9 mouse cellular contexts compared by ENCODE assay signal in the genomic region with DNA sequence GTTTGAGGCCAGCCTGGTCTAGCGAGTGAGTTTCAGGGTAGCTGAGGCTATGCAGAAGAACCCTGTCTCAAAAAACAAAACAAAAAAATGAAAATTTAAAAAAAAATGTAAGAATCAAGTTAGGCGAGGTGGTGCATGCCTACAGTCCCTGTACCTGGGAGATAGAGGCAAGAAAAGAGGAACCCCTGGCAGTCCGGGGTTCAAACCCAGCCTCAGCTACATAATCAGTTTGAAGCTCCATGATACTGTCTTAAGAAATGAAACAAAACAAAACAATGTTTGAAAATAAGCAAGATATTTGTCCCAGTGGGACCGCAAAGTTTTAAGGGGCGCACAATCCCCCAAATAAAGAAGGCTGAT. TPM values are rescaled to one million over a fixed set of nuclear protein-coding genes. Genes with fewer than 3 reads are reported as not detected.
A peak's percentile ranks its signal among the peaks of the same experiment; 100 is the strongest.
DNase-seq lines count a peak whose midpoint lies in the region; ATAC-seq and TF ChIP-seq lines count a peak whose summit lies in the region.
"Had no signal": no experiment of that assay in that cellular context is flagged by ENCODE, and none has a peak within 500 bp of the region (broad histone marks: within the 10 kb centered on the region; RNA-seq: fewer than 3 reads in every experiment).

No protein-coding gene starts in this region.

- H3K27me3 ChIP-seq in lung, embryonic 14.5 days (ENCODE audit: insufficient read depth, low read length): no peaks in the 10 kb centered on the region
- no peaks in the 10 kb centered on the region for H3K27me3 ChIP-seq in forebrain, embryonic 10.5 days (ENCODE audit: poor library complexity, severe bottlenecking)
- no peaks in the 10 kb centered on the region for H3K27me3 ChIP-seq in limb, embryonic 14.5 days (ENCODE audit: control insufficient read depth, insufficient read depth, low read length)
- H3K27me3 ChIP-seq in stomach, embryonic 14.5 days (ENCODE audit: control insufficient read depth, insufficient read depth, low read length): no peaks in the 10 kb centered on the region

- ATAC-seq in lung, embryonic 14.5 days (ENCODE audit: insufficient read depth): peak; percentile 35
- peak; percentile 31 for ATAC-seq in limb, embryonic 14.5 days (ENCODE audit: low FRiP score, low read depth)
- no peak for ATAC-seq in stomach, embryonic 14.5 days (ENCODE audit: insufficient number of reproducible peaks, insufficient read depth, low FRiP score, low read depth)

- TF ChIP-seq CTCF in lung, embryonic 14.5 days (IDR thresholded peaks at IDR 0.05; ENCODE audit: low read depth): no peak

- peaks cover 11% of the 10 kb centered on the region; the same call in 1 of the 2 replicates for H3K4me1 ChIP-seq in lung, embryonic 14.5 days (ENCODE audit: insufficient read depth)
- H3K4me1 ChIP-seq in forebrain, embryonic 10.5 days: peaks cover 23% of the 10 kb centered on the region
- H3K4me1 ChIP-seq in limb, embryonic 14.5 days (ENCODE audit: control insufficient read depth, insufficient read depth, low read length): peaks cover 13% of the 10 kb centered on the region
- H3K4me1 ChIP-seq in stomach, embryonic 14.5 days (ENCODE audit: control insufficient read depth, insufficient read depth, low read length): peaks cover 8% of the 10 kb centered on the region; the same call in 1 of the 2 replicates

- H3K9ac ChIP-seq in lung, embryonic 14.5 days: peak overlapping the region; percentile 40; the same call in 1 of the 2 replicates
- 0 out of 2 replicates have a peak overlapping the region, but pooled peaks have one; percentile 28 for H3K9ac ChIP-seq in limb, embryonic 14.5 days (ENCODE audit: low read depth, low read length, severe bottlenecking)
- H3K9ac ChIP-seq in stomach, embryonic 14.5 days (replicated peaks; ENCODE audit: low read depth, low read length): no peak overlapping the region

- H3K4me3 ChIP-seq in lung, embryonic 14.5 days (ENCODE audit: low read depth, low read length): peak overlapping the region; percentile 82
- peak overlapping the region; percentile 96 for H3K4me3 ChIP-seq in forebrain, embryonic 10.5 days
- peak overlapping the region; percentile 94 for H3K4me3 ChIP-seq in limb, embryonic 14.5 days (replicated peaks; ENCODE audit: low read length)
- H3K4me3 ChIP-seq in stomach, embryonic 14.5 days (ENCODE audit: low read depth, low read length): peak overlapping the region; percentile 87

- H3K9me3 ChIP-seq in lung, embryonic 14.5 days (ENCODE audit: low read depth, low read length): no peaks in the 10 kb centered on the region
- H3K9me3 ChIP-seq in forebrain, embryonic 10.5 days: no peaks in the 10 kb centered on the region
- H3K9me3 ChIP-seq in limb, embryonic 14.5 days (ENCODE audit: control insufficient read depth, low read length): no peaks in the 10 kb centered on the region
- no peaks in the 10 kb centered on the region for H3K9me3 ChIP-seq in stomach, embryonic 14.5 days (ENCODE audit: control insufficient read depth, low read depth, low read length)

- no peak overlapping the region for H3K27ac ChIP-seq in lung, embryonic 14.5 days (ENCODE audit: low read depth)
- H3K27ac ChIP-seq in forebrain, embryonic 10.5 days: peak overlapping the region; percentile 90
- no peak overlapping the region; the same call in 1 of the 2 replicates for H3K27ac ChIP-seq in limb, embryonic 14.5 days (replicated peaks; ENCODE audit: low read depth, low read length)
- H3K27ac ChIP-seq in stomach, embryonic 14.5 days (ENCODE audit: low read length): no peak overlapping the region

- DNase-seq in lung, embryonic 14.5 days: no peak
- DNase-seq in lung, postnatal 25 days (ENCODE audit: low spot score): no peak
- DNase-seq in forebrain, embryonic 10.5 days (ENCODE audit: extremely low spot score, low spot score): no peak
- DNase-seq in limb, embryonic 14.5 days (ENCODE audit: low spot score): no peak
- DNase-seq in spleen, postnatal 36 days (ENCODE audit: low spot score in 2 of 2): no peak
- no peak for DNase-seq in layer of hippocampus, adult 11-12 months (ENCODE audit: low spot score)
- no peak for DNase-seq in layer of hippocampus, postnatal 25 days (ENCODE audit: extremely low spot score in 1 of 2, low spot score in 1 of 2)

- H3K36me3 ChIP-seq in lung, embryonic 14.5 days (ENCODE audit: insufficient read depth): peaks cover 9% of the 10 kb centered on the region; the same call in 1 of the 2 replicates
- H3K36me3 ChIP-seq in forebrain, embryonic 10.5 days (replicated peaks): peaks cover 23% of the 10 kb centered on the region
- H3K36me3 ChIP-seq in limb, embryonic 14.5 days (ENCODE audit: control insufficient read depth, insufficient read depth, low read length): 0 out of 2 replicates have a peak, but pooled peaks cover under 1% of the 10 kb centered on the region
- no peaks in the 10 kb centered on the region for H3K36me3 ChIP-seq in stomach, embryonic 14.5 days (ENCODE audit: control insufficient read depth, insufficient read depth, low read length)

- no peak for TF ChIP-seq POLR2A in limb, embryonic 14.5 days (IDR thresholded peaks at IDR 0.05; ENCODE audit: borderline replicate concordance, extremely low read depth, insufficient read depth, insufficient read length)

- H3K4me2 ChIP-seq in lung, embryonic 14.5 days: peak overlapping the region; percentile 91
- H3K4me2 ChIP-seq in limb, embryonic 14.5 days (replicated peaks; ENCODE audit: low read depth, low read length, severe bottlenecking): peak overlapping the region; percentile 96
- H3K4me2 ChIP-seq in stomach, embryonic 14.5 days (replicated peaks; ENCODE audit: low read depth, low read length): peak overlapping the region; percentile 48

- 29% methylated on average over 5 of the region's 5 CpGs for WGBS in lung, embryonic 14.5 days
- WGBS in forebrain, embryonic 10.5 days: 34% methylated on average over 5 of the region's 5 CpGs
- 33% methylated on average over 5 of the region's 5 CpGs for WGBS in limb, embryonic 14.5 days
- 31% methylated on average over 5 of the region's 5 CpGs for WGBS in stomach, embryonic 14.5 days

RNA-seq across cellular contexts. Expression of gene Idh3a, which starts 0.3 kb away (rescaled TPM):
- 106 and 112 TPM in 2 replicates for polyA plus RNA-seq in lung, embryonic 14.5 days (2014; fragmentation: Nextera tagmentation; extraction: Ambion mirVana)
- polyA plus RNA-seq in forebrain, embryonic 10.5 days (2016; fragmentation: Nextera tagmentation; extraction: Ambion mirVana): 129 and 133 TPM in 2 replicates
- polyA plus RNA-seq in limb, embryonic 14.5 days (2012; rRNA removed): 55.4 and 56.6 TPM in 2 replicates
- polyA plus RNA-seq in limb, embryonic 14.5 days (2014; fragmentation: Nextera tagmentation; extraction: Ambion mirVana): 102 and 103 TPM in 2 replicates
- 99.6 and 108 TPM in 2 replicates for polyA plus RNA-seq in stomach, embryonic 14.5 days (2014; fragmentation: Nextera tagmentation; extraction: Ambion mirVana)
- 100 to 1,000 TPM; 176 to 189 TPM for total RNA-seq in layer of hippocampus, postnatal 25 days (2021)

RNA-seq across cellular contexts. Expression of gene Cib2, which starts 25.8 kb away (rescaled TPM):
- polyA plus RNA-seq in lung, embryonic 14.5 days (2014; fragmentation: Nextera tagmentation; extraction: Ambion mirVana): 14.1 and 15.3 TPM in 2 replicates
- polyA plus RNA-seq in forebrain, embryonic 10.5 days (2016; fragmentation: Nextera tagmentation; extraction: Ambion mirVana): 8.3 and 9.1 TPM in 2 replicates
- 13.4 and 14.3 TPM in 2 replicates for polyA plus RNA-seq in limb, embryonic 14.5 days (2012; rRNA removed)
- 26.5 and 31.6 TPM in 2 replicates for polyA plus RNA-seq in limb, embryonic 14.5 days (2014; fragmentation: Nextera tagmentation; extraction: Ambion mirVana)
- polyA plus RNA-seq in stomach, embryonic 14.5 days (2014; fragmentation: Nextera tagmentation; extraction: Ambion mirVana): 13.6 and 15.3 TPM in 2 replicates
- 10 to 100 TPM; 17.0 to 22.1 TPM for total RNA-seq in layer of hippocampus, postnatal 25 days (2021)

RNA-seq across cellular contexts. Expression of gene Sh2d7, which starts 47.0 kb away (rescaled TPM):
- not detected in 2 replicates for polyA plus RNA-seq in lung, embryonic 14.5 days (2014; fragmentation: Nextera tagmentation; extraction: Ambion mirVana)
- polyA plus RNA-seq in forebrain, embryonic 10.5 days (2016; fragmentation: Nextera tagmentation; extraction: Ambion mirVana): not detected in 2 replicates
- polyA plus RNA-seq in limb, embryonic 14.5 days (2012; rRNA removed): not detected in 2 replicates
- not detected in 2 replicates for polyA plus RNA-seq in limb, embryonic 14.5 days (2014; fragmentation: Nextera tagmentation; extraction: Ambion mirVana)
- not detected in 2 replicates for polyA plus RNA-seq in stomach, embryonic 14.5 days (2014; fragmentation: Nextera tagmentation; extraction: Ambion mirVana)
- total RNA-seq in layer of hippocampus, postnatal 25 days (2021): not detected
- total RNA-seq: gastrocnemius, postnatal 36 days had no signal
